Mouse (Mus musculus): Measurements from ENCODE around the gene 6430571L13Rik.
A peak's percentile ranks its signal among the peaks of the same experiment; 100 is the strongest.

DNA sequence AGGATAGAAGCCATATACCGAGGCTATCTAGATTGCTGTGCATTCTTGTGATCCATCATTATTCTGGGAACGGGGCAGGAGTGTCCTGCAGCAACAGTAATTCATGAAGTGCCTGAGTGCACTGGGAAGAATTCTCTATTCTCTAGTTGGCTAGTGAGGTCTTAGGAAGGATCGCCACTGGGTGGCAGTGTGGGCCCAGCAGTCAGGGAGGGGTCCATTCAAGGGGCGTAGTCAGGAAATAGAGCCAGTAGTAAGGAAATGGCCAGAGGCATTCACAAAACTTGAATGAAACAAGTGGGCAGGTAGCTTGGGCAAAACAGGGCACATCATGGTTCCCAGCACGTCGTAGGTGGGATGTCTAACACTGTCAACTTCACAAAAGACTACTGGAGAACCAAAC lies 46.2 kb upstream of the 6430571L13Rik start:
- TF ChIP-seq CTCF (conservative IDR thresholded peaks at IDR 0.05; ENCODE audit: low read length) (peak; percentile 42), NANOG (IDR thresholded peaks at IDR 0.05; ENCODE audit: borderline replicate concordance, low read length) (no peak), POU5F1 (IDR thresholded peaks at IDR 0.05; ENCODE audit: borderline replicate concordance, low read length) (no peak)

All from E14TG2a.4 (cell line).